Mouse (Mus musculus): ENCODE measurements at regions not wholly inside any gene's neighbourhood (a gene's known extent, or its start where the extent isn't known, plus 50 kb on each side); places are given as distances from the start of the nearest gene placed in this dataset.

DNA sequence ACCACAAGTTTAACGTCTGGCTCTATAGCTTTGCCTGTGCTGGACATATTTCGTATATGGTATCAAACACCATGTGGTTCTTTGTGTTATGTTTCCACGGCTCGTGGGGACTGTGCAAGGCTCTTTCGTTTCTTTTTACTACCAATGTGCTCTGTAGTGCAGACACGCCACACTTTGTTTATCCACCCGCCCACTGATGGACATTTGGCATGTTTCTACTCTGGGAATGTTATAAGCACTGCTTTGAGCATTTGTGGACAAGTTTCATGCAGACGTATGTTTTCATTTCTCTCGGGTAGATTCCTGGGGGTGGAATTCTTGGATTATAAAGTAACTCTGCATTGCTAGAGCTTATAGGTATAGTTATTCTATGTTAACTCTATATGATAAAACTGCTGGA is 65.5 kb upstream of the Atl2 start:
- Histone ChIP-seq H3K27ac (no peak overlapping the region), H3K4me1 (replicated peaks) (peaks cover 20% of the 10 kb centered on the region), H3K27me3 (peaks cover 17% of the 10 kb centered on the region), H3K4me2 (no peak overlapping the region), H3K36me3 (no peaks in the 10 kb centered on the region), H3K9ac (no peak overlapping the region), H3K4me3 (replicated peaks) (no peak overlapping the region), H3K9me3 (replicated peaks) (no peaks in the 10 kb centered on the region)
- ATAC-seq (ENCODE audit: low read depth) (no peak), DNase-seq (no peak)
- WGBS (ENCODE audit: insufficient replicate concordance), result 67% methylated on average over 9 of the region's 9 CpGs

DNA sequence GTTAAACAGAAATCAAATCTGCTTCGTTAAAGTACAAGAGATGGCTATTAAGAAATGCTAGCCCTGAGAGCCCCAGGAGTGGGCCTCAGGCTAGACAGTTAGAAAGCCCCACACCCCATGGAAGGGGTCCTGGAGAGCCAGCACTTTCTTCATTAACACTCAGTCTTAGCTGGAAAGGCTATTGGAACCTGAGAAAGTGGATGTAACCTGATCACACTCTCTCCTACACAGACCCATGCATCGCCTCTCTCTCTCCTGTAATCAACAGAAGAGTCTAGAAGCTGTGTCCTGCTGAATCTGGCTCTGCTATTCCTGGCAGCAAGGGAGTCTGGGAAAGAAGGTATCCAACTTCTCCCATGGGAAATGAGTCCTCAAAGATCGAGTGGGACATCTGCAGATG is 64.8 kb upstream of the Atl2 start:
- ATAC-seq (ENCODE audit: low read depth) (no peak), DNase-seq (no peak)
- H3K4me3 ChIP-seq (replicated peaks), result no peak overlapping the region
- no peaks in the 10 kb centered on the region for H3K9me3 ChIP-seq (replicated peaks)
- no peak overlapping the region for H3K27ac ChIP-seq
- peaks cover 13% of the 10 kb centered on the region for H3K27me3 ChIP-seq
- H3K9ac ChIP-seq, result no peak overlapping the region
- H3K4me1 ChIP-seq (replicated peaks), result peaks cover 20% of the 10 kb centered on the region
- H3K36me3 ChIP-seq, result no peaks in the 10 kb centered on the region
- H3K4me2 ChIP-seq, result no peak overlapping the region
- WGBS (ENCODE audit: insufficient replicate concordance), result 50% methylated on average over 3 of the region's 3 CpGs

DNA sequence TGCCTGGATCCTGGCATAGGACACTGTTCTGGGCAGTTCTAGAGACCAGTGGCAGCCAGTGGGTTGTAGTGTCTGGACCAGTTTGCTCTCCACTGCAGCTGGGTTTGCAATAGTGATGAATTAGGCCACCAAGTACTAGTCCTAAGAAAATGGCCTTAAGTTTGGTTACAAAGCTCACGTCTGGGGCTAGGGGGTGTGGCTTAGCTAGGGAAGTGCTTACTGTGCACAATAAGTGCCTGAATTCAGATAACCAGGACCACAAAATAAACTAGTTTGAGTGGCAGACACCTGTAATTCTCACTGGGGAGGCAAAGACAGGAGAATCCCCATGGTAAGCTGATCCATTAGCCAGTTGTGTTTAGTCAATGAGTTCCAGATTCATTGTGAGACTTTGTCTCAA is 59.3 kb upstream of the Atl2 start:
- no peak overlapping the region for H3K27ac ChIP-seq
- no peak for DNase-seq
- 5% methylated on average over 1 of the region's 1 CpGs for WGBS (ENCODE audit: insufficient replicate concordance)

DNA sequence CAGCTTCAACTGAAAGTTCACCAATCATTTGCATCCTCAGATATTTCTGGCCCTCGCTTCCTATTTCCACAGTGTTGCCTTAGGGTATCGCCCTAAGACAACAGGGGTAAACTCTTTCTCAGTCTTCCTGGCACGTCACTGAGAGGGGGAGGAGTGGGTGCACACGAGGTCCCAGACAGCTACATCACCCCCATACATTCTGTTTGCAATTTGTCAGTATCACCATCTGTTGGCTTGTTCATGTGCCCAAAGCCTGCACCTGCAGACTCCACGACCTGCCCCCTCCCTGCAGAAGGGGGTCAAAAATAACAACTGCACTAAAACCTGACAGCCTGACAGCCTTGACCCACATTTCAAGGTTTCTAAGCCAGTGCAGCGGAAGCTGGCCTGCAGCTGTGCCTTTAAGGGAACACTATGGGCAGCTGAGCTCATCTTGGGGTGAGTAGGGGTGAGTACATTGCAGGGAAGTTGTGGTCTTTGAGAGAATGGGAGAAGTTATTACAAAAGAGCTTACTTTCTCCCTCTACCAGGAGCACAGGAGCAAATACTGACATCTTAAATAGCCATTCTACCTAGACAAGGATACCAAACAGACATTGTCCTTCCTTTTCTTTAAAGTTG is 58.8 kb upstream of the Atl2 start:
- peaks cover 9% of the 10 kb centered on the region for H3K27me3 ChIP-seq
- H3K9ac ChIP-seq, result no peak overlapping the region
- no peaks in the 10 kb centered on the region for H3K9me3 ChIP-seq (replicated peaks)
- peaks cover 16% of the 10 kb centered on the region for H3K4me1 ChIP-seq (replicated peaks)
- H3K4me3 ChIP-seq (replicated peaks), result no peak overlapping the region
- WGBS (ENCODE audit: insufficient replicate concordance), result 39% methylated on average over 6 of the region's 6 CpGs
- no peak for DNase-seq
- H3K4me2 ChIP-seq, result no peak overlapping the region
- H3K27ac ChIP-seq, result no peak overlapping the region
- ATAC-seq (ENCODE audit: low read depth), result no peak
- no peaks in the 10 kb centered on the region for H3K36me3 ChIP-seq

More for the DNA sequence above, 59.3 kb upstream of the Atl2 start:
- no peak overlapping the region for H3K9ac ChIP-seq
- H3K4me3 ChIP-seq (replicated peaks), result no peak overlapping the region
- H3K27me3 ChIP-seq, result peaks cover 5% of the 10 kb centered on the region
- no peaks in the 10 kb centered on the region for H3K36me3 ChIP-seq
- ATAC-seq (ENCODE audit: low read depth), result no peak
- H3K4me1 ChIP-seq (replicated peaks), result peaks cover 14% of the 10 kb centered on the region
- no peak overlapping the region for H3K4me2 ChIP-seq
- no peaks in the 10 kb centered on the region for H3K9me3 ChIP-seq (replicated peaks)

DNA sequence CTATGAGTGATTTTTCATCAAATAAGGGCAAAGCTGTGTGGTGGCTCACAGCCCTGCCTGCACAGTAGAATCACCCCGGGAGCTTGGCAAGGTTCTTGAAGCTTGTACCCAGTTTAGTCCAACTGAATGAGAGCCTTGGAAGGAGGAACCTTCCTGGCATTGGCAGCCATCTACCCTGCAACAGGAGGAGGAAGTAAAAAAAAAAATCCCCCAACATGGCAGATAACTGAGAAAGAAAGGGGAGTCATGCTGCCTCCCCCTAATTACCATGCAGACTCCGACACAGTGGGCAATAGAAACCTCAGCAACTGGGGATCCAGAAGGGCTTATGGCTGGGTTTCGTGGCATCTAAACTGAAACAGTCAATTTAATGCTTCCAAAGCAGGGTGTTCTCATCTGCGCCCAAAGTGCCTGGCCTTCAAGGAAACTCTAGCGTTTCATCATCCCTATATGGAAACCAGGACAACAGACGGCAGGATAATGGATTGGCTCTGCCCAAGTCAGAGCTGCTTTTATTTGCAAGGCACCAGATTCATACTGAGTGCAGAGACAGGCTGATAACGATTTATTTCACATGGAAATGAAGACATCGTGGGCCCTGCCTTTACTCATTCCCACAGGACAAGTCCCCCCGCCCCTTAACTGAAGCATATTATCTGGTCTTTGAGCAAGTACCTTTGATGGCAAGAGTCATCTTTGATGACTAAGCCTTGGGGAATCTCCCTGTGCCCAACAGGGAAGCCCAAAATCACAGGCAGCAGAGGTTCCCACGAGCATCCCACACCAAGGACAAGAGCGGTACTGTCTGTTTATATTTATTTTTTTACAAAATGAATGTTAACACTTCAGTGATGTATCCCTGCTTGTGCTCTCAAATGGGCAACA is 52.9 kb upstream of the Atl2 start:
- H3K36me3 ChIP-seq, result no peaks in the 10 kb centered on the region
- H3K9me3 ChIP-seq (replicated peaks), result no peaks in the 10 kb centered on the region
- H3K4me1 ChIP-seq (replicated peaks), result peaks cover 13% of the 10 kb centered on the region
- peaks cover 9% of the 10 kb centered on the region for H3K27me3 ChIP-seq
- no peak overlapping the region for H3K4me3 ChIP-seq (replicated peaks)
- DNase-seq (no peak), ATAC-seq (ENCODE audit: low read depth) (no peak)
- H3K4me2 ChIP-seq, result no peak overlapping the region
- no peak overlapping the region for H3K9ac ChIP-seq
- no peak overlapping the region for H3K27ac ChIP-seq
- 58% methylated on average over 11 of the region's 11 CpGs for WGBS (ENCODE audit: insufficient replicate concordance)
